Mouse (Mus musculus) thymus, postnatal 36 days (tissue): Measurements from ENCODE around the gene Krt27.
A peak's percentile ranks its signal among the peaks of the same experiment; 100 is the strongest.

Experiments used
- DNase-seq, 2 experiments: peaks; one replicate each; pipeline ENCODE4 v3.0.0; 2022; ENCODE audit warnings: mixed read lengths in 2 of 2

The Krt27 gene

DNA sequence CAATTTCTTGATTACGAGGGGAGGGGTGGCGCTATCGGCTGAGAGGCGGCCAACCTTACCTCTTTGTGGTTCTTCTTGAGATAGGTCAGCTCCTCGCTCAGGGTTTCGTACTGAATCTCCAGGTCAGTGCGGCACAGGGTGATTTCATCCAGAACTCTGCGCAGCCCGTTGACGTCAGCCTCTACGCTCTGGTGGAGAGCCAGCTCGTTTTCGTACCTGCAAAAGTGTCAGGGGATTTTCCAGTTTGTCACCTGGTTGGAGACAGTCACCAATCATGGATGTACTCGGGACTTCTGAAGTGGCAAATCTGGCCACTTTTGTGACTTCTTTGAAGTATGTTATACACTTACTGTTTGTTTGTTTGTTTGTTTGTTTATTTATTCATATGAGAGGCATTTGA, 29.8 kb downstream of the Krt27 start:
- no peak for DNase-seq

DNA sequence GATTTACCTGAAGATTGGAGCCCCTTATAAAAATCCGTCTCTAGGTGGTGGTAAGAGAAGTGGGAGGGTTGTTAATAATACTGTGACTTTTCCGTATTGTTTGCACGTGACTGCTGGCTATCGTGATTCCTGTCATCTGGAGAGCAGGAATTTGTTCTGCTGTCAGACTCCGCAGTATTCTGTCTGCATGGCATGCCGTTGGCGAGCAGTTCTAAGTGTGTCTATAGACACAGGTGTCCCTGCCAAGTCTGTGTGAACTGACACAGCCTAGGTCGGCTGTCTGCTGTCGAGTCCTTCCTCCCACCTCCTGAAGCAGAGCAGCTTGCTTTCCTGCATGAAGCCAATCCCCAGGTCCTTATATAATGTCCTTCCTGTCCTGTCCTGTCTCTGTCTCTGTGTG, 31.8 kb downstream of the Krt27 start:
- no peak for DNase-seq

DNA sequence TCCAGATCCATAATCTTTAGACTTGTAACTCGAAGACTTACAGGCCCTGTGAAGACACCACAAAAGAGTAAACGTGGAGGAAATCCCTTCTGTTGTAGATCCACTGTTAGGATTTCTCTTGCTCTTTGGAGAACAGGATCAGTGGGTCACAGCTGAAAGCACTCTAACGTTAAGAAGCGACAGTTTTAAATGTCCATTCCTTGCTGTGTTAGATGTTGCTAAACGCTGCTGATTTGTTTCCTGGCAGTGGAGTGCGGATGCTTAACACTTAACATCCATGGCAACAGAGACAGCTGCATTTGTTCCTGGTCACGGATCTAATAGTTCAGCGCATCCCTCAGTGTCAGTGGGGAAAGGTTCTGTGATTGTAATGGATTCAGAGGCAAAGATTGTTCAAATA, 34.4 kb downstream of the Krt27 start:
- DNase-seq = no peak

DNA sequence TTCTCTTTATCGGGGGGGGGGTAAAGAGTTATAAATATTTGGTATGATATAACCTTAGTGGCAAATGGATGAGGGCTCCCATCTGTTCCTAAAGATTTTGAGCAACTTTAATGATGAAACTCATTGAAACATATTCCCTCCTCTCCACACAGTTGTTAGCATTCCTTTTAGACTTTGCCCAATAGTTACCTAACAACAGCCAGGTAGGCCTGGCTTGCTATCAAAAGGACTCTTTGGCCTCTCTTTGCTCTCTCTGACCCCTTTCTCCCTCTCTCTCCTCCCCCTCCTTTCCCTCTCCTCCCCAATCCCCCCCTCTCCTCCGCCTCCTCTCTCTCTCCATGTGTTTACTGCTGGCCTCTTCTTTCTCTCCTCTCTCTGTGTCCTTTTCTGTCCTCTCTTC, 36.3 kb downstream of the Krt27 start:
- DNase-seq = no peak

DNA sequence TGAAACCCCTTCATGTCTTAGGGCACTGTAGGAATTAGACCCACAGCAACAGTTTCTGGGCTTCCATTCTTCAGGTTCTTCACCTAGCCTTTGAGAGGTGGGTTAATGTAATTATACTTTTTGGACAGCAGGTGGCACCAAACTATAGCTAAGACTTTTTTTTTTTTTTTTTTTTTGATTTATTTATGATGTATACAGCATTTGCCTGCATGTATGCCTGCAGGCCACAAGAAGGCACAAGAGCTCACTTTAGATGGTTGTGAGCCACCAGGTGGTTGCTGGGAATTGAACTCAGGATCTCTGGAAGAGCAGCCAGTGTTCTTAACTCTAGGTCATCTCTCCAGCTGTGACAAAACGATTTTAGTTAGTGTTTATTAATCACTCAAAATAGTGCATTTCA, 40.0 kb downstream of the Krt27 start:
- no peak for DNase-seq

DNA sequence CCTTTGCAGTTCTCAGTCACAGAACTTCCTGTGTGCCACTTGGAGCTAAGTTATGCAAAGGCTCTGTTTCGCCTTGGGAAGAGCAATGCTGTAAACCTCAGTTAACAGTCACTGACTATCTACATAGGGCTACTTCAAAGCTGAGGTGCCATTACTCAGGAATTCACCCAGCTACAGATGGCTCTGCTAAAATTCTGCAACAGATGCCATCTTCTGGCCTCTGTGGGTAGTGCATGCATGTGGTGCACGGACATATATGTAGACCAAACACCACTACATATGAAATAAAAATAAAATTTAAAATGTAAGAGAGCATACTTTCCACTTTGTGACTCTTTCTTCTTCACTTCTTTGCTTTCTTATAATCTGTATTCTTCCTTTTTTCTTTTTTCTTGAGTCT, 43.3 kb downstream of the Krt27 start:
- peak; percentile 44 to 50 for DNase-seq
